Mouse (Mus musculus): ENCODE measurements around the gene Faf2.

DNA sequence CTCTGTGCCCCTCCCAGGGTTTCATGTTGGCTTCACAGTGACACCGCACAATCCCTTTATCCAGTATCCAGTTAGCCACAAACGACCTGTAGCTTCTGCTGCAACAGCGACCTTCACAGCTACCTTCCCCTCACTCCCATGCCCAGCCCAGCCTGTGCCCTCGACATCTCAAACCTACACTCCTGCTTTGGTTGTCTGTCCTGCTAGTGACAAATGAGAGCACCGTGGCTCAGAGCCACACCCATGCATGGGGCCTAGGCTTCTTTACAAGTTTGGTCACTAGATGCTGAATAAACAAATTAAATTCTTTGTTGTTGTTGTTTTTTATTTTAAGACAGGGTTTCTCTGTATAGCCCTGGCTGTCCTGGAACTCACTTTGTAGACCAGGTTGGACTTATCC, 14.4 kb upstream of the Faf2 start:
- no peak for TF ChIP-seq HCFC1 (IDR thresholded peaks at IDR 0.05; ENCODE audit: borderline replicate concordance, insufficient read depth, low read length)
- no peak for TF ChIP-seq ZNF384 (IDR thresholded peaks at IDR 0.05; ENCODE audit: low read depth, low read length)
